Mouse (Mus musculus) natural killer cell, adult 2 months (primary cell): ENCODE results near the gene Anxa6.
A peak's percentile ranks its signal among the peaks of the same experiment; 100 is the strongest.

Experiments
- DNase-seq, 2 experiments: peaks; one replicate each; pipeline ENCODE4 v3.0.0; 2022; ENCODE audit warnings: low spot score in 2 of 2

Anxa6 gene

DNA sequence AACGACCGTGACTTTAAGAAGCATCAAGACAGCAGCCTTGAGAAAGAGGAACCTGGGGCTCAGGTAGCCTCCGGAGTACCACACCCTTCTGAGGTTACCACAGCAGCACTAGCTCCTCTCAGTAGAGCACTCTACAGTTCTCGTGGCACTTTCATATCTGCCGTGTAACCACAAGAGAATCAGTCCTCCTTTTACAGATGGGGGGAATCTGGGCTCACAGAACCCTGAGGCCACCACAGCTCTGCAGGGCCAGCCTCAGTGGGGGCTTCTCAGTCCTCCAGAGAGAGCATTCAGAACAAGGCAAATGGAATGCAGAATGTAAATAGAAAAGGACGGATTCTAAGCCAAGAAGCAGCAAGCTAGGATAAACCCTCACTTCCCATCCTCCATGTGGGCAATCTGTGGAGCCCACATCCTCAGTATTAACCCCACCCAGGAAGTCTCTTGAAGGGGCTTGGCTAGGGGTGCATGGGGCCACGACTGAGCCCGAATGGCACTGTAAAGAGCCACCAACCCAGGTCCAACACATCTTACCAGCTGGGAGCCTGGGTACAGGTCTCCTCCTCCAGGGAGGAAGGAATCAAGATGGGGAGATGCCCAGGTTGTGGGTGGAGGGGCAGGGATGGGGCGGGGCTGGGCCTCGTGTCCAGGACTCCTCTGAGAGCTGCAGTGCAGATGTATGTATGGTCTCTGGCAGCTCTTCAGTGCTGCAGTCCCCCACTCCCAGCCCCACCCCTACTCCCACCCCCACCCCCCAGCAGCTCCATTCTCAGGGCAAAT is 1.8 kb downstream of the Anxa6 start:
- DNase-seq: peak; percentile 54 to 62

DNA sequence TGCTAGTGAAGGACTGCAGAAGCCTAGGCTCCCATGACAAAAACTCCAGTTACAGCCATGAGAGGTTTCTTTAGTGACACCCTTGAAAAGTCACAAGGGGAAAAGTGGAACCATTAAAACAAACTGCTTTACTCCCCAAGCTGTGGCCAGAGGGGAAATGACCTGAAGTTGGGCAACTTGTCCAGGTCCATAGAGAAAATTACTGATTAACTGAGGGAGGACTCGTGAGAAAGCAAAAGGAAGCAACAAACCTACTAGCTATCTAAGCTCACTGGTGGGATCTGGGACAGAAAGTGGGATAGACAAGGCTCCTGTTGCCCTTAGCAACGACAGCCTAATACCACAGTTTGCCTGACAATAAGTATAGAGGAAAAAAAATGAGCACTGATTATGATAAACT is 4.7 kb downstream of the Anxa6 start:
- DNase-seq: no peak

DNA sequence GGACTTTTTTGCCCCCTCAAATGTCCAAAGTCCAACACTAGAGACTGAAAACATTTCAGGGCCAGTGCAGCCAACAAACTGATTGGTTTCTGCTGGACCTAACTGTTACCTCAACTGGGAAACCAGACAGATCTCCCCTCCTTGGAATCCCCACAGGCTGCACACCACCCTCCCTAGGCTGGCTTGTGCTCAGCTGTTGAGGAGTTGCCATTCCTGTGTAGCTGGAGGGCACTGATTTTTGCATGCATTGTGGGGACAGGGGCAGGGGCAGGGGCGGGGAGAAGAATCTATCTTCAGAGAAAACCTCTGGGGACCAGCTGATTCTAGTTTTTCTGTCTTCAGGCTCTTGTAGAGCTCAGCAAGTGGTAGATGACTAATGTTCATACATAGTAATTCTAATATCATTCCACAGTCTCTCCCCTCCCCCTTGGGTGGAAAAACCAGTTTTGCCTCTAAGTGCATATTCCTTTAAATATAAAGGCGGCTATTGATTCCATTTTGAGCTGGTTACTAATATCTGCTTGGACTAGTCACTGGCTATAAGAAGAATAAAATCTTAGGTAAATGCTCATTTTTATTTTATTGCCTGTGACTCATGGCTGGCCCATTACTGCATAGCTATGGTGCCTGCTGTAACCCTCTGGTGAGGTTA is 5.9 kb downstream of the Anxa6 start:
- DNase-seq: no peak

DNA sequence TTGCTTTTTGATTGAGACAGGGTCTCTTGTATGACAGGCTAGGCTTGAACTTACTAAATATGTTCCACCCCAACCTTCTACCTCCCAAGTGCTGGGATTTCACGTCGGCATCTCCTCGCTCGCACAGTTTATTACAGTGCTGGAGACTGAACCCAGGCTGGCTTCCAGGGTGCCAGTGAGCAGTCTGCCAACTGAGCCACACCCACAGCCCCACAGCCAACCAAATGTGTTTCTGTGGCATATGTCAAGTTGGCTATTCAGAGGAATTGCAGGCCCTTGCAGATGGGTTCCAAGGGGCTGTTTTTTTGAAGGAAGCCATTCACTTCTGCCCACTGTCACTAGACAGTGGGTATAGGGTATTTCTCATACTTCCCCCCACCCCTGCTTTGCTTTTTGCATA is 7.3 kb downstream of the Anxa6 start:
- no peak for DNase-seq

DNA sequence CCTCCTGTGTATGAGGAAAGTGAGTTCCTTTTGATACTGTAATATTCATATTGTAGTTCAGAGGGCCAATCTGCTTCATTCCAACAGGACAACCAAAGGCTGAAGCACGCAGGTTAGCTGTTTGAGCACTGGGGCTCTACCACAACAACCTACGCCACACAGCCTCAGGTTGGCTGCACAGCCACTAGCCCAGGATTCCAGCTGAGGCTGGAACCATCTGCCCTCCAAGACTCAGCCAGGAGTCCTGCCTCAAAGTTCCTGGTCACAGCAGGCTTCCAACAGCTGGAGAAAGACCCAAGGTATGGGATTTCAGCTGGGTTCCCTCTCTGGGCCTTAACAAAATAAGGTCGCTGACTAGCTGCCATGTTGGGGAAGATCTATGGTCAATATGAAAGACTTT is 9.7 kb downstream of the Anxa6 start:
- no peak for DNase-seq

DNA sequence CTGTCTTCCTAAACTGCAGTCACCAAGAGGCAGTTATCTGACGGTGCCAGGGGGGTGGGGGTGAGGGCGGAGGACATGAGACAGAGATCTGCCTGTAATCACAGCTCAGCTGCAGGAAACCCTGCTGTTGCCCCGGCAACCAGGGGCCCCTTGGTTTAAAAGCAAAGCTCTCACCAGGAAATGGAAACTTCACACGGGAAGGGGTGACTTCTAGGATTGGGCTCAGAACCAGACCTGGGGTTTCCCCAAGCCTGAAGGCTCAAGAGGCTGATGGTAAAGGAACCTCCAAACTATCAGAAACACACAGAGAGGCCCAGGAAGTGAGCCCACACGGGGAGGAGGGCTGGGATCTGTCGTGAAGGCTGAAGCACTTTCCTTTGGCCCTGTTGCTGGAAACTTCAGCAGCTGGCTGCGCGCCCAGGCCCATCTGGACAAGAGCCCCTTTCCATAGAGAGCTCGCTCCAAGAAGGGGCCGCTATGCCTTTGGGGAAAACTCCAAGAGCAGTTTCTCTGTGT is 10.1 kb downstream of the Anxa6 start:
- peak; percentile 94 to 97 for DNase-seq

DNA sequence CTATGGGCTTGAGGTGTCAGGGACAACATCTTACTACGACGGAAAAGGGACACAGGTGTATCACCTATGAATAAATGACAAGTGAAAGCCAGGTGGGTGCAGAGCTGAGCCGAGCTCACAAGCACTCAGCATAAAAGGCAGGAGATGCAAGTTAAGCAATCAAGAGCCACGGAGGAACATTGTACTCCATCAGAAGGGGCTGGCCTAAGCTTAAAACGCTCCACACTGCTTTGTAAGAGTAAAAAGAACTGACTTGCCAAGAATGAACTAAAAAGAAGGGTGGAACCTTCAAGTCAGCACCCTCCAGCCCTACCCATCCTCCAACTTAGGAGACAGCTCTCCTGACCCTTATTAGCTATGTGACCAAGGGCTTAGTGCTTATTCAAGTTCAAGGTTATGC is 10.7 kb downstream of the Anxa6 start:
- DNase-seq: no peak

DNA sequence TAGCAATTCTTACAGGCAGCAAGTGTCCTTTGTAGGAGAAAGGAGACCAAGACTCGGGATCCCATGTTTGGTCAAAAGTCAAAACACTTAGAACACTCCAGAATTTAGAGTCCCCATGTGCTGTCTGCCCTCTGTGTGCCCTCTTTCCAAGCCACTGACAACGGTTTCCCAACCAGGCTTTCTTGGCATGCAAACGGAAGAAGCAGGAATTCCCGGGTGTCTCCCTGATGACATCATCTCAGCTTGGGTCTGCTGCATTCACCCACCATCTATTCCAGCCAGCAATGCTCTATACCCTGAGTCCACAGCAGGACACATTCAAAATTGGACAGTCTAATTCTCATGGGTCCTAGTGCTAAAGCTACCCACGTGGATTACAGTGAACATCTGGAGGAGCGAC is 11.4 kb downstream of the Anxa6 start:
- DNase-seq: no peak

DNA sequence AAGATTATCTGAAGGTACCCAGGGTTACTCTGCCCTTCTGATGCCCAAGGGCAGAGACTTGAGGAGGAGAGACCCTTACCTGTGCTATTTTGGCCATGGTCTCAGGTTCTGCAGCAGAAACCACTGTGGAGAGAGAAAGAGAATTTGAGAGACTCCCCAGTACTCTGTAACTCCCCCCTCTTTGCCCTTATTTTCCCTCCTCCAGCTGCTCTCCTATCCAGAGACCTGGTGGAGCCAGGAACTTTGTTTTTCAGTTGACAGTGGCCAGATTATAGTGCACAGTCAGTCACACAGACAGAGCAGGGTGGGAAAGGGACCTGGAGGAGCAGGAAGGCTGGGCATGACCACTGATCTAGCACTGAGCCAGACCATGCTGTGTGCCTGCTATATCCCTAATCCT is 11.8 kb downstream of the Anxa6 start:
- no peak for DNase-seq

DNA sequence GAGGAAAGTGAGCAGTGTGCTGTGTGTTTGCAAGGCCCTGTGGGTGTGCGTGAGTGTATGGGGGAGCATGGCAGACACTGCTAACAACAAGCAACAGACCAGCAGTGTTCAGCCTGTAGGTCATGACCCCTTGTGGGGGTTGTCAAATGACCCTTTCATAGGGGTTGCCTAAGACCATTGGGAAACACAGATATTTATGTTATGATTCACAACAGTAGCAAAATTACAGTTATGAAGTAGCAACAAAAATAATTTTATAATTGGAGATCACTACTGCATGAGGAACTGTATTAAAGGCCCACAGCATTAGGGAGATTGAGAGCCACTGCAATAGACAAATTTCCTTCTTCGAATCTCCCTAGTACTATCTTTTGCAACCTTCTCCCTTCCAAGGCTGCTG is 13.5 kb downstream of the Anxa6 start:
- DNase-seq: no peak

DNA sequence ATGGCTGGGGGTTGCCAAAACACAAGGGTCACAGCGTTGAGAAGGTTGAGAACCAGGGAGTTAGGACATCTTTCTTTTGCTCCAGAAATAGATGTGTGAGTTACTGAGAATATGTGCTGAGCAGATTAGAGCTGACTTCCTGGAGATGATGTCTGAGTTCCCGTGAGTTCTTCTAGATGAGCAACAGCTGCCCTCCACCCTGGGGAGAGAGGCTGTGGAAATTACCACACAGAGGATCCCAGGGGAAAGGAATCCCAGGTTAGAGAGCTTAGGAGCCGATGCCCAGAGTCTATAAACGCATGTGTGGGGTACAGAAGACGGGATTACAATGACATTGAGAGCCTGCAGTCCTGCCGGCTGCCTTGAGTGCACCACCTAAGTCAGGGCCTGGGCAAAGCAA is 15.2 kb downstream of the Anxa6 start:
- no peak for DNase-seq

DNA sequence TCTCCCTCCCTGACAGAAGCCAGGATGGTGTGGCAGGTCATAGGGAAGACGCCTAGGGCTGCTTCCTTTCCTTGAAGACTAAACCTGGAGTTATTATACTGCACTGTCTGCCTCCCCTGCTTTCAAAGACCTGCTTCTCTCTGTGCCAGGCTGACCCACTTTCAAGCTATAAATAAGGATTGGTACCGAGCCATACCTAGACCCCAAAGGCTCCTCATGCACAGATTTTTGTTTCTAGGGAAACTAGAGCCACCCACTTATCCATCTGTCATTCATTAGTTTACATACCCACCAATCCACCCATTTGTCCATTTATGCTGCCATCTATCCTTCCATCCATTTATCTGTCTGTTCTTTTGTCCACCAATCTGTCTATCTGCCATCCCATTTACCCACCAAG is 16.0 kb downstream of the Anxa6 start:
- DNase-seq: no peak

DNA sequence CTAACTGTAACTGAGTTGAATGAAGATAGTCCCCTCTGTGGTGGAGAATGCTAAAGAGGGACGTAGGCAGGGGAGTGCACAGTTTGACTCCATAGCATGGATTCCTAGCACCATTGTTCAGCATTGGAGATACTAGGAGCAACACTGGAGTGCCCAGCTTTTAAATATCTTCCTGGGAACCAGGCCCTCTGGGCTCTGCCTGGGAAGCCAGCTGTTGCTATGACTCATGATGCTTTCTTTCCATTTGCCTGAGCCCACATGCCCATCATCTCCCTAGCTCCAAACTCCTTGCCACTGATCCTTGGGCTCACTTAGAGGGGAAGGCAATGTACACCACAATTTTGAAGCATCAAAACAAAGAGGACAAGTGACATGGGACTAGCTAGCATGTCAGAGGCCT is 16.5 kb downstream of the Anxa6 start:
- no peak for DNase-seq

DNA sequence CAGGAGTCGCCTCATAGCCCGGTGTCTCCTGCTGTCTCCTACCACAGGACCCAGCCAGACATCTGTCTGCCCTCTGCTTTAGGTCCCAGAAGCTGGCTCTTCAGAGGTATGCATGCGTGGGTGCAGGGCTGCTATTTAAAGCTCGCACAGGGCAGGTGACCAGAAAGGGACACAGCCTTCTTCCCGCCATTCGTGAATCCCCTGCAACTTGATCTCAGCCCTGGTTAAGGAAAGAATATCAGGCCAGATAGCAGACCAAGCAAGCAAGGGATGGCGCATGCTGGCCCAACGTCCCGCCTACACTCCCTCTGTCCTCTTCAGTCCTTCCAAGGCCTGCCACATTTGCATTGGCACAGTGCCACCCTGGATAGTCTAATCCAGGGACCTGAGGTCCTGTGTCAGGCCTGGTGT is 17.4 kb downstream of the Anxa6 start:
- DNase-seq: no peak

DNA sequence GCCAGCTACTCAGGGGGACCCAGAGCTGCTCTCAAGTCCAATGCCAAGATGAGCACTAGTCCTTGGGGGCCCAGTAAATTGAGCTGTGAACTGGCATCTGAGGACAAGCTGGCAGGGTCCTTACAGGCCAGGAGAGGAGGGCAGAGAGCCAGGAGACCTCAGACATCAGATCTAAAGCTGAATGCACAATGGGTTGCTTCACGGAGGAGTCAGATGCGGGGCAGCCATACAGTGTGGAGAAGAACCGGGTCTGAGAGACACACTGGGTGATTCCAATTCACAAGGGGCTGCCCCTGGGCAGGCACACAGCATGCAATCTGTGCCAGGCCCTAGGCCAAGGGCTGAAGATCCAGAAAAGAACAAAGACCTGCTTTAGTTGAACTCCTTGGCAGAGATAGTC is 18.0 kb downstream of the Anxa6 start:
- DNase-seq: no peak

DNA sequence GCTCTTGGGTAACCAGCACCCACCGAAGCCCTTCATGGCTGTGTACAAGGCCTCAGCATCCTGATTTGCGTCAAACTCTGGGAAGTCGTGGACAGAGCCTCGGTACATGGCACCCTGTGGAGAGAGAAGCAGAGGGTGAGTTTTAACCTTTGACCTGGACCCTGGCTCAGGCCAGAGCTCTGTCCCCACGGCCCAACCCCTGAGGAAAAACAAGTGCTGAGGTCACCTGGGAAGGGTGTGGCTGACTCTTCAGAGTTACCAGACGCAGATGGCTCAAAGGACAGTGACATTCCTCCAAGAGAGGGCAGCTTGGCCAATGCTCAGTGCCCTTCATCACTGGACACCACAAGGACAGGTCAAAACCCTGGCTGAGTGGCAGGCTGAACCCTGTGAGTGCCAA is 19.4 kb downstream of the Anxa6 start:
- DNase-seq: no peak

DNA sequence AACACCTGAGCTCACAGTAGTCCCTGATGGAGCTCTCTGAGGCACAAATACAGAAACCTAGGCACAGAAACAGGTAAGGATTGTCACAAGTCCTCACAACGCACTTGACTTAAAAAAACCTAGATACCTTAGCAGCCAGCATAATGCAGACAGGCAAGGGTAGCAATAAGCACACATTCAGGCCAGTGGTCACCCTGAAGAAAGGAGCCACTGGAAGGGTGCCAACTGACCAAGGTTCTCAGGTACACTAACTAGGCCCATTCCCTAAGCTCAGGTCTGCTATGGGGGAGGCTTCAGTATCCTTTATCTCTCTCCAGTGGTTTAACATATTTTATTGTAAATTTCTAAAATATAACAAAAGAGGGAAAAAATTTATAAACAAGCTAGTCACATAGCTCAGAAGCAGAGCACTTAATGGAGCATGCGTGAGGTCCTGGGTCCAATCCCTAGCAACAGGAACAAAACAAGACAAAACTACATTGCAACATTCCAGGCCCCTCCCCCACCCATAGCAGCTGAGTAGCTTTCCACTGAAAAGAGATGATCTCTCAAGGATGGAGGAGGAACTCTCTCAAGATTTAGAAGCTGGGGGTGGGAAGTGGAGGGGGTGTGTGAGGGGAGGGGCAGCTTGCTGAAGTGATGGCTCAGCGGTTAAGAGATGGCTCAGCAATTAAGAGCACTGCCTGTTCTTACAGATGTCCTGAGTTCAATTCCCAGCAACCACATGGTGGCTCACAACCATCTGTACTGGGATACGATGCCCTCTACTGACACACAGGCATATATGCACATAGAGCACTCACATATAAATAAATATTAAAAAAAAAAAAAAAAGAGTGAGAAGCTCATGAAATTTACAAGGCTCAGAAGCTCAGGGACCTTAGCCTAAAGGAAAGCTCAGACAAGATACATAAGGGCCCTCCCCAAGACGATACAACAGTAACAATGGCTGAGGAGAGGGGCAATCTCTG is 20.4 kb downstream of the Anxa6 start:
- no peak for DNase-seq

DNA sequence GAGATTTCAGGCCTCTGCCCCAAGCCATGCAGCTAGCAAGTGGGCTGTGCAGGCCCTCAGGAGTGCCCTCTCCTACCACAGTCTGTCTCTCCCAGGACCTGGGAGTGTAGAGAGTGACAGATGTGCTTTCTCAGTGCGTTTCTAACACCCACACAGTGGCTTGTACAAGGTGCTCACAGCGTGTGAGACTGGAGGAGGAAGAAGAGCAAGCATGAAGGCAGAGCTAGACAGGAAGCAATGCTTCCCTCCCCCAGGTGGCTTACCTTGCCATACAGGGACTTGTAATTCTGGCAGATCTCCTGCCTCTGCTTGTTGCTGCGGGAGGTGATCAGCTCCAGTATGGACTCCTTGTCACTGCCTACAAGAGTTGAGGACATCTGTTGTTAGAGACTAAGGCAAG is 21.8 kb downstream of the Anxa6 start:
- no peak for DNase-seq

DNA sequence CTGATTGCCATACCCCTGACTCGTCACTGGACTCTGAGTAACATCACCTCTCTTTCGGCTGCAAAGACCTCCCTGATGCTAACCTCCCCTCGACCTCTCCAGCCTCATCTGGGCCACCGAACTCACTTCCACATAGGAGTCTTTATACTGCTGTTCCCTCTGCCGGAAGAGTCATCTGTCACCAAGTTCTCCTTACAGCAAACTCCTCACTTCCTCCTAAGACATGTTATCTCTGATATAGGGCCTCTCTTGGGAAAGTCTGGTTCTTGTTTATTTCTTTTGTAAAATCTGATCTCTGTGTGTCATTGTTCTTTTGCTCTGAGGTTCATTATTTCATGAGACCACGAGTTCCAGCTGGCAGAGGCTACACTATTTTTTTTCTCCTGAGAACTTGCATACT is 25.0 kb downstream of the Anxa6 start:
- DNase-seq: no peak

DNA sequence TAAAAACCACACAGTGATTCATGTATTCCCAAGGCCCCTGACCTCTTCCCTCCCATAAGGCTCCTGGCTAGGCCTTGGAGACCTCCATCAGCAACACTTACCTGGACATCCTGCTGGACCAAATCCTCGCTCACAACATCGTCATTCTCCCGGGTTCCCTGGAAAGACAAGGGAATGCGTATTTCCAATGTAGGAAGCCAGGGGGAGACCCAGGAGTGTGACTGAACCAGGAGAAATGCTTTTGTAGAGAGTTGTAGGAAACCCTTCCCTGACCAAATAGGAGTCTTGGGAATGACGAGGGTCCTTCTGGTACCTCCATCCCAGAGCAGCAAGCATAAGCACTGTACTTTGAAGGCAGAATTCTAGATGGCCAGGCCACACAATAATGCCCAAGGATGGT is 27.6 kb downstream of the Anxa6 start:
- no peak for DNase-seq

DNA sequence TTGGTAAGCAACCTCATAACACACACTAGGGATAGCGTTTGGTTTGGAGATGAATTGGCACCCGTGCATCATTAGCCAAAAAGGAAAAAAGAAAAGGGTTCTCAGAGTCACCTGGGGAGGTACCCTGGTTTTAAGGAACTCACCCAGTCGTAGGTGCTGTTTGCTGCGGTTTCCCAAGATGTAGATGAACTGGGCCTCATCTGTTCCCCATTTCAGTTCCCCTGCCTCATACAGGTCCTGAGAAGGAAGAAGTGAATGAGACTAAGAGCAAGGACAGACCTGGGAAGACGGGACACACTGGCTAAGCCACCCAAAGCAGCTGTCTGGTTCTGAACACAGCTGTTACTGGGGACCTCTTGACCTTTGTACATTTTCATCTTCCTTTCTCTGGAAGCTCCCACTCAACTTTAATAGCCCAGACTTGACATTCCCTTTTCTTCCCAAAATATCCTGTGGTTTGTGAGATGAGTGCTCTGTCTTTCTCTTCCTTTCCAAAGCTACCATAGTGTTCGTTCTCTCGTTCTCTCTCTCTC is 28.2 kb downstream of the Anxa6 start:
- DNase-seq: no peak

DNA sequence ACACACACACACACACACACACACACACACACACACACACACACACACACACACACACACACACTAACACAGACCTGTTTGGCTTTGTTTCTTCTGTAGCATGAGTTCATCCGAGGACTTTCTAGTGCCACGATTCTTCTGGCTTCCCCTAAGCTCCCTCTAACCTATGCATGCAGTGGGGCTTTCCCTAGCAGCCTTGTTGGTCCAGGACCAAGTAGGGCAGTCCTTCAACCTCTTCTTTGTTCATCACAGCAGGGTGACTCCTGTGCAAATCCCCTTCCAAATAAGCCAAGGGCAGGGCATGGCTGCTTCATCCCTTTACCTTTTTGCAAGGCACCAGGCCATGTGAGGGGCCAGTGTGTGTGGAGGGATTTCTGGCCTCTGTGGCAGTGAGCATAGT is 34.5 kb downstream of the Anxa6 start:
- DNase-seq: no peak
